Mouse (Mus musculus): ENCODE data around the gene Eri2.
"Not testable (repeated sequence)": the region's sequence is repeated elsewhere in the genome, so short reads cannot be mapped to it uniquely, and the experiment has no call there.

Eri2 gene

GRCm38 (mm10) chr7:119744321-119744720 lies 49.5 kb downstream of the Eri2 start:
- no peak for DNase-seq (ENCODE audit: low spot score in 2 of 2)

GRCm38 (mm10) chr7:119739798-119740468 lies 53.9 kb downstream of the Eri2 start:
- DNase-seq (ENCODE audit: low spot score in 2 of 2): not testable (repeated sequence)

GRCm38 (mm10) chr7:119738877-119739276 lies 55.0 kb downstream of the Eri2 start:
- no peak for DNase-seq (ENCODE audit: low spot score in 2 of 2)

- not testable (repeated sequence) for DNase-seq (ENCODE audit: low spot score in 2 of 2)
Observed at GRCm38 (mm10) chr7:119731262-119731661, 62.6 kb downstream of the Eri2 start.

DNA sequence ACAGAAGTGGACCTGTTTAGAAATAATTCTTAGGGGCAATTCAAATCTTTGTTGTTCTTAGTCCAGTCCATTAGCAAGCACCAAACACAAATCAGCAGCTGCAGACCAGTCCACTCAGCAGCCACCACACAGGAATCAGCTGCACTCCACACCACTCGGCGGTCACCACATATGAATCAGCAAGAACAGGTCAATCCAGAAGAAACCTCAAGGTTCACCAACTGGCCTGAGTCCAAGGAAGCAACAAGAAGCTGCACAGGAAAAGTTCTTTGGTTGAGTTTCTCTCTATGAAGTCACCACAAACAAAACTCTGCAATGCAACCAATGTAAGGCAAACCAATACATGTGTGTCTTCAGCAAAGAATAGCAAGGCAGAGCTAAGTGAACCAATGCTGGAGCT lies 66.2 kb downstream of the Eri2 start:
- no peak for DNase-seq (ENCODE audit: low spot score in 2 of 2)

- no peak for DNase-seq (ENCODE audit: low spot score in 2 of 2)
Observed at GRCm38 (mm10) chr7:119720947-119721310, 72.9 kb downstream of the Eri2 start.

DNA sequence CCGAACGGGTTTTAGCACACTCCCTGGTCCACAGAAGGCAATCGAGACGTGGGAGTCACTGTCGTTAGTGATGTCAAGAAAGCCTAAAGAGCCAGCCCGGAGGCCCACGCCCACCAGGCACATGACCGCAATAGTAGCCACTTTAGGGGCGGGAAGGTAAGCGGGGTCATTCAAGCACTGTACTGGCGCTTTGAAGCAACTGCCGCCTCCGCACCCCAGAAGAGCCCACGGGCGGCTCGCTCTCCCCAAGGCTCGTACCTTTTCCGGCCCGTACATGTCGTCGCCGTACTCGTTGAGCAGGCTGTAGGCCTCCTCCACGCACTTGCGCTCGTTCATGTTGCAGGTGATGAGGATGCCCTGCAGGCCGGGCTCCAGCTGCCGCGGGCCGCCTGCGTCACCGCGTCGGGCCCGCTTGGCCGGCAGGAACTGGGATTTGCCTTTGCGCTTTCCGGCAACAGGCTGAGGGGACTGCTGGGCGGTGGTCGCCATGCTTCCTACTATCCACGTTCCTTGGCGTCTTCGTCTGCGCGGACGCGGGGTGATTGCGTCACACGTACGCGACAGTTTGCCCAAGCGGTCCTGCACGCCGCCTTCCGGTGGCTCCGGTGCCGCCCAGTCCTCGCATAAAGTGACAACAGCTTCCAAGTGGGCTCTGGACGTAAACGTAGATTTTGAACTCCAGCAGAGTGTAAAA lies 73.5 kb downstream of the Eri2 start, which contains the start of gene Thumpd1:
Gene Thumpd1 (minus strand): TSS at position 546 of the 694 bp plus-strand sequence.
- peak; percentile 98 for DNase-seq (ENCODE audit: low spot score in 2 of 2)

Data from right cerebral cortex, adult 2 months (tissue).